21 mouse cellular contexts compared by ENCODE assay signal in the genomic region with DNA sequence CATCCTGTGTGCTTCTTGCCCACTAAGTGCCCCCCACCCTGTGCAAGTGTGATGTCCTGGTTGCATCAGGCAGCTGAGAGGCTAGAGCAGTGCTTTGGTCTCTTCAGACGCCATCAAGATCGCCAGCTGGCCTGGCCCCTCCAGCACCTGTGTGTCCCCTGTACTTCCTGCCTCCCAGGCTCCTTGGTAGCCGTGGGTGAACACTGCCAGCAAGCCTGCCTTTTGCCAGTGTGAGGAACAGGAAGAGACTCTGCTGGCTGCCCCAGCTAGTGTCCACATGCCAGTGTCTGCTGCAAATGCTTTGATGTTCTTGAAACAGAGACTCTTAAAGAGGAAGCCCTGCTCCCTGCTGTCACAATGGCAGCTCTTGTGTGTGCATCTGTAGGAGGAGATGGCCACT. TPM values are rescaled to one million over a fixed set of nuclear protein-coding genes. Genes with fewer than 3 reads are reported as not detected.
DNase-seq lines count a peak whose midpoint lies in the region; ATAC-seq lines count a peak whose summit lies in the region.
"Had no signal": no experiment of that assay in that cellular context is flagged by ENCODE, and none has a peak within 500 bp of the region (broad histone marks: within the 10 kb centered on the region; RNA-seq: fewer than 3 reads in every experiment).

No protein-coding gene starts in this region.

- H3K27ac ChIP-seq in forebrain, embryonic 10.5 days: peak overlapping the region; percentile 31; the same call in 1 of the 2 replicates
- no peak overlapping the region for H3K27ac ChIP-seq in forebrain, embryonic 14.5 days (ENCODE audit: low read depth, low read length)
- no peak overlapping the region for H3K27ac ChIP-seq in midbrain, embryonic 13.5 days
- H3K27ac ChIP-seq in midbrain, embryonic 10.5 days (replicated peaks): no peak overlapping the region
- peak overlapping the region; percentile 4; the same call in 1 of the 2 replicates for H3K27ac ChIP-seq in embryonic facial prominence, embryonic 10.5 days (replicated peaks)
- H3K27ac ChIP-seq: gastrocnemius, adult 2 months; heart, embryonic 13.5 days; kidney, embryonic 15.5 days; liver, embryonic 13.5 days; neural tube, embryonic 15.5 days had no signal

- 69% methylated on average over 3 of the region's 3 CpGs for WGBS in forebrain, embryonic 10.5 days
- 68% methylated on average over 3 of the region's 3 CpGs for WGBS in forebrain, embryonic 14.5 days
- WGBS in midbrain, embryonic 13.5 days: 88% methylated on average over 3 of the region's 3 CpGs
- 84% methylated on average over 3 of the region's 3 CpGs for WGBS in midbrain, embryonic 10.5 days
- WGBS in embryonic facial prominence, embryonic 10.5 days: 63% methylated on average over 3 of the region's 3 CpGs

- no peaks in the 10 kb centered on the region for H3K27me3 ChIP-seq in forebrain, embryonic 10.5 days (ENCODE audit: poor library complexity, severe bottlenecking)
- no peaks in the 10 kb centered on the region for H3K27me3 ChIP-seq in forebrain, embryonic 14.5 days (replicated peaks; ENCODE audit: control insufficient read depth, insufficient read depth, low read length)
- H3K27me3 ChIP-seq in midbrain, embryonic 13.5 days: no peaks in the 10 kb centered on the region
- no peaks in the 10 kb centered on the region for H3K27me3 ChIP-seq in midbrain, embryonic 10.5 days (ENCODE audit: low read depth, poor library complexity, severe bottlenecking)
- peaks cover 2% of the 10 kb centered on the region; the same call in 1 of the 2 replicates for H3K27me3 ChIP-seq in embryonic facial prominence, embryonic 10.5 days (replicated peaks; ENCODE audit: low read depth, poor library complexity, severe bottlenecking)
- H3K27me3 ChIP-seq: heart, embryonic 13.5 days; kidney, embryonic 15.5 days; liver, embryonic 13.5 days; neural tube, embryonic 15.5 days; Patski had no signal

- ATAC-seq in forebrain, embryonic 14.5 days: no peak
- no peak for ATAC-seq in midbrain, embryonic 13.5 days
- 0 out of 2 replicates have a peak, but pooled peaks have one; percentile 26 for ATAC-seq in megakaryocyte progenitor cell, adult 5-6 weeks (replicated peaks; ENCODE audit: poor library complexity)
- ATAC-seq: activated CD4-positive, CD25-positive, alpha-beta regulatory T cell, adult 4 months; forebrain, postnatal 0 days; intestine, embryonic 16.5 days; Patski had no signal

- H3K4me2 ChIP-seq in forebrain, embryonic 14.5 days (ENCODE audit: low read length): no peak overlapping the region
- no peak overlapping the region for H3K4me2 ChIP-seq in midbrain, embryonic 13.5 days (replicated peaks)
- H3K4me2 ChIP-seq: heart, embryonic 13.5 days; kidney, embryonic 15.5 days; liver, embryonic 13.5 days; neural tube, embryonic 15.5 days had no signal

- no peak for DNase-seq in forebrain, embryonic 10.5 days (ENCODE audit: extremely low spot score, low spot score)
- no peak for DNase-seq in forebrain, embryonic 14.5 days (ENCODE audit: low spot score)
- no peak for DNase-seq in midbrain, embryonic 10.5 days (ENCODE audit: low spot score)
- no peak for DNase-seq in embryonic facial prominence, embryonic 10.5 days (ENCODE audit: low spot score)
- DNase-seq in frontal cortex, postnatal 36 days (ENCODE audit: low spot score in 2 of 2): no peak
- DNase-seq: adrenal gland, postnatal 25 days; forebrain, postnatal 0 days; gastrocnemius, adult 2 months; heart, adult 11 months; heart, postnatal 36 days; layer of hippocampus, postnatal 36 days; liver, embryonic 13.5 days had no signal

- no peak overlapping the region for H3K9ac ChIP-seq in forebrain, embryonic 14.5 days (ENCODE audit: low read length)
- peak overlapping the region; percentile 39; the same call in 1 of the 2 replicates for H3K9ac ChIP-seq in midbrain, embryonic 13.5 days (replicated peaks)
- H3K9ac ChIP-seq: forebrain, postnatal 0 days; heart, embryonic 13.5 days; kidney, embryonic 15.5 days; liver, embryonic 13.5 days; neural tube, embryonic 15.5 days had no signal

- no peak overlapping the region for H3K4me3 ChIP-seq in forebrain, embryonic 10.5 days
- no peak overlapping the region for H3K4me3 ChIP-seq in forebrain, embryonic 14.5 days (ENCODE audit: low read depth, low read length)
- H3K4me3 ChIP-seq in midbrain, embryonic 13.5 days (replicated peaks): no peak overlapping the region
- H3K4me3 ChIP-seq in midbrain, embryonic 10.5 days: no peak overlapping the region
- no peak overlapping the region for H3K4me3 ChIP-seq in embryonic facial prominence, embryonic 10.5 days
- H3K4me3 ChIP-seq: gastrocnemius, adult 2 months; heart, embryonic 13.5 days; kidney, embryonic 15.5 days; liver, embryonic 13.5 days; neural tube, embryonic 15.5 days had no signal

- H3K4me1 ChIP-seq in forebrain, embryonic 10.5 days: peaks cover 48% of the 10 kb centered on the region
- H3K4me1 ChIP-seq in forebrain, embryonic 14.5 days (ENCODE audit: control insufficient read depth, insufficient read depth, low read length): peaks cover 3% of the 10 kb centered on the region; the same call in 1 of the 2 replicates
- H3K4me1 ChIP-seq in midbrain, embryonic 13.5 days (replicated peaks): no peaks in the 10 kb centered on the region; the same call in 1 of the 2 replicates
- peaks cover 11% of the 10 kb centered on the region for H3K4me1 ChIP-seq in midbrain, embryonic 10.5 days
- peaks cover 65% of the 10 kb centered on the region for H3K4me1 ChIP-seq in embryonic facial prominence, embryonic 10.5 days
- H3K4me1 ChIP-seq: liver, embryonic 13.5 days had no signal

- H3K9me3 ChIP-seq in forebrain, embryonic 10.5 days: no peaks in the 10 kb centered on the region
- no peaks in the 10 kb centered on the region for H3K9me3 ChIP-seq in forebrain, embryonic 14.5 days (replicated peaks; ENCODE audit: control insufficient read depth, low read length)
- no peaks in the 10 kb centered on the region for H3K9me3 ChIP-seq in midbrain, embryonic 13.5 days
- no peaks in the 10 kb centered on the region for H3K9me3 ChIP-seq in midbrain, embryonic 10.5 days (replicated peaks)
- H3K9me3 ChIP-seq in embryonic facial prominence, embryonic 10.5 days: no peaks in the 10 kb centered on the region
- H3K9me3 ChIP-seq: heart, embryonic 13.5 days; kidney, embryonic 15.5 days; liver, embryonic 13.5 days; neural tube, embryonic 15.5 days had no signal

- H3K36me3 ChIP-seq in forebrain, embryonic 10.5 days (replicated peaks): peaks cover 19% of the 10 kb centered on the region
- 0 out of 2 replicates have a peak, but pooled peaks cover 5% of the 10 kb centered on the region for H3K36me3 ChIP-seq in forebrain, embryonic 14.5 days (ENCODE audit: control insufficient read depth, insufficient read depth, low read length)
- H3K36me3 ChIP-seq in midbrain, embryonic 13.5 days: peaks cover 20% of the 10 kb centered on the region
- H3K36me3 ChIP-seq in midbrain, embryonic 10.5 days: peaks cover 27% of the 10 kb centered on the region
- H3K36me3 ChIP-seq in embryonic facial prominence, embryonic 10.5 days (replicated peaks): peaks cover 34% of the 10 kb centered on the region

RNA-seq across cellular contexts. Expression of gene Lmf1, which starts 18.7 kb away (rescaled TPM):
- polyA plus RNA-seq in forebrain, embryonic 10.5 days (2016; fragmentation: Nextera tagmentation; extraction: Ambion mirVana): 22.0 and 24.0 TPM in 2 replicates
- 18.8 and 19.1 TPM in 2 replicates for polyA plus RNA-seq in forebrain, embryonic 14.5 days (2014; fragmentation: Nextera tagmentation; extraction: Ambion mirVana)
- 20.6 and 22.9 TPM in 2 replicates for polyA plus RNA-seq in midbrain, embryonic 13.5 days (2015; fragmentation: Nextera tagmentation; extraction: Ambion mirVana)
- polyA plus RNA-seq in midbrain, embryonic 10.5 days (2016; fragmentation: Nextera tagmentation; extraction: Ambion mirVana): 22.3 and 22.6 TPM in 2 replicates
- polyA plus RNA-seq in embryonic facial prominence, embryonic 10.5 days (2016; fragmentation: Nextera tagmentation; extraction: Ambion mirVana): 26.3 and 26.6 TPM in 2 replicates
- 23.2 and 25.6 TPM in 2 replicates for total RNA-seq in megakaryocyte progenitor cell, adult 5-6 weeks (2015)
- 11.7 and 14.1 TPM in 2 replicates for total RNA-seq in megakaryocyte progenitor cell, adult 5-6 weeks (2017)

RNA-seq across cellular contexts. Expression of gene Sox8, which starts 27.1 kb away (rescaled TPM):
- polyA plus RNA-seq in forebrain, embryonic 10.5 days (2016; fragmentation: Nextera tagmentation; extraction: Ambion mirVana): 10.9 and 12.1 TPM in 2 replicates
- polyA plus RNA-seq in forebrain, embryonic 14.5 days (2014; fragmentation: Nextera tagmentation; extraction: Ambion mirVana): 17.6 and 20.8 TPM in 2 replicates
- polyA plus RNA-seq in midbrain, embryonic 13.5 days (2015; fragmentation: Nextera tagmentation; extraction: Ambion mirVana): 5.2 and 7.9 TPM in 2 replicates
- 2.4 and 3.3 TPM in 2 replicates for polyA plus RNA-seq in midbrain, embryonic 10.5 days (2016; fragmentation: Nextera tagmentation; extraction: Ambion mirVana)
- polyA plus RNA-seq in embryonic facial prominence, embryonic 10.5 days (2016; fragmentation: Nextera tagmentation; extraction: Ambion mirVana): 12.5 and 13.1 TPM in 2 replicates
- total RNA-seq in megakaryocyte progenitor cell, adult 5-6 weeks (2015): not detected in 2 replicates
- not detected in 2 replicates for total RNA-seq in megakaryocyte progenitor cell, adult 5-6 weeks (2017)
- total RNA-seq: megakaryocyte-erythroid progenitor cell, adult 5-6 weeks had no signal

Comparison
In these comparisons a context has a peak if more than half of its experiments do, and no peak if none do; other contexts are left out.
1. H3K27ac ChIP-seq: peak in forebrain, embryonic 10.5 days (single experiment) and embryonic facial prominence, embryonic 10.5 days (single experiment); none in forebrain, embryonic 14.5 days (single experiment), midbrain, embryonic 13.5 days (single experiment) and midbrain, embryonic 10.5 days (single experiment).